Mouse (Mus musculus) cortical plate, adult 2 months (tissue): ENCODE measurements at regions not wholly inside any gene's neighbourhood (a gene's known extent, or its start where the extent isn't known, plus 50 kb on each side); places are given as distances from the start of the nearest gene placed in this dataset.

Source experiments
- CTCF ChIP-seq: fragments of 200-500 bp; IDR thresholded peaks from 2 replicates; pipeline ENCODE4 v1.5.1; 2011; ENCODE audit warnings: mild to moderate bottlenecking, control low read depth, low read length; ENCODE audit not compliant: insufficient read depth; ENCODE audit errors: extremely low read depth
- POLR2A ChIP-seq: fragments of 200-500 bp; IDR thresholded peaks from 2 replicates; pipeline ENCODE4 v1.6.1; 2011; ENCODE audit warnings: mild to moderate bottlenecking, low read length, control low read depth; ENCODE audit not compliant: insufficient read depth; ENCODE audit errors: extremely low read depth

GRCm38 (mm10) chr7:62231120-62231574 is 115.2 kb upstream of the Ndn start:
- TF ChIP-seq POLR2A (no peak), CTCF (no peak)
